Mouse (Mus musculus): Measurements from ENCODE around the gene Lipe.

- TF ChIP-seq CTCF (IDR thresholded peaks at IDR 0.05; ENCODE audit: control insufficient read depth, insufficient read depth, insufficient read length) (no peak), USF1 (IDR thresholded peaks at IDR 0.05; ENCODE audit: low read depth) (no peak), MYOD1 (IDR thresholded peaks at IDR 0.05; ENCODE audit: control insufficient read depth, insufficient read length, low read depth) (no peak), MAX (IDR thresholded peaks at IDR 0.05) (no peak), FOSL1 (IDR thresholded peaks at IDR 0.05; ENCODE audit: insufficient read depth, low read length, poor library complexity, severe bottlenecking) (no peak), MYOG (IDR thresholded peaks at IDR 0.05; ENCODE audit: control insufficient read depth, extremely low read depth, insufficient read length) (no peak)
Measured at GRCm38 (mm10) chr7:25392851-25393250, 5.7 kb downstream of the Lipe start.

All from C2C12 (cell line).